Mouse (Mus musculus): ENCODE measurements around the gene Fancm. TPM values are rescaled to one million over a fixed set of nuclear protein-coding genes. Genes with fewer than 3 reads are reported as not detected.

Fancm gene
- polyA plus RNA-seq, 1 experiment from 2014 or later: 11.5 TPM

Other genes starting within 250 kb of the Fancm start
- 3.7 and 5.3 TPM in 2 replicates for gene Gm527, start 157.7 kb upstream of the Fancm start, polyA plus RNA-seq (2014; fragmentation: Nextera tagmentation; extraction: Ambion mirVana)
- gene Klhl28, start 110.1 kb upstream of the Fancm start, polyA plus RNA-seq (2014; fragmentation: Nextera tagmentation; extraction: Ambion mirVana): 33.1 and 33.8 TPM in 2 replicates
- 25.1 and 26.4 TPM in 2 replicates for gene Togaram1, start 109.8 kb upstream of the Fancm start, polyA plus RNA-seq (2014; fragmentation: Nextera tagmentation; extraction: Ambion mirVana)
- gene Prpf39, start 39.3 kb upstream of the Fancm start, polyA plus RNA-seq (2014; fragmentation: Nextera tagmentation; extraction: Ambion mirVana): 50.3 and 54.3 TPM in 2 replicates
- 401 and 423 TPM in 2 replicates for gene Fkbp3, start 1.6 kb upstream of the Fancm start, polyA plus RNA-seq (2014; fragmentation: Nextera tagmentation; extraction: Ambion mirVana)
- 11.1 and 11.4 TPM in 2 replicates for gene Mis18bp1, start 97.0 kb downstream of the Fancm start, polyA plus RNA-seq (2014; fragmentation: Nextera tagmentation; extraction: Ambion mirVana)
- gene Wdr20rt, start 149.9 kb downstream of the Fancm start, polyA plus RNA-seq (2014; fragmentation: Nextera tagmentation; extraction: Ambion mirVana): not detected in 2 replicates